Mouse (Mus musculus) MEL (cell line): ENCODE measurements around the gene Eaf1.

ENCODE experiments used
- BHLHE40 ChIP-seq: IDR thresholded peaks from 2 replicates; pipeline ENCODE4 v1.6.1; 2012; ENCODE audit warnings: low read depth, mild to moderate bottlenecking, inconsistent platforms, low read length, improper control_type of control experiment, borderline replicate concordance
- CHD2 ChIP-seq: IDR thresholded peaks from 2 replicates; pipeline ENCODE4 v1.6.1; 2011; ENCODE audit warnings: low read length, improper control_type of control experiment
- CTCF ChIP-seq, 3 experiments: IDR thresholded peaks in 2 of 3; conservative IDR thresholded peaks in 1 of 3; 2 replicates each; pipeline ENCODE4 v1.5.1; 2011 to 2012; ENCODE audit warnings: low read length in 3 of 3, low read depth in 2 of 3, mild to moderate bottlenecking in 2 of 3, improper control_type of control experiment in 1 of 3, inconsistent platforms in 1 of 3, mixed read lengths in 1 of 3, moderate library complexity in 1 of 3; ENCODE audit not compliant: control insufficient read depth in 1 of 3, insufficient read depth in 1 of 3, poor library complexity in 1 of 3, severe bottlenecking in 1 of 3
- ETS1 ChIP-seq: IDR thresholded peaks from 2 replicates; pipeline ENCODE4 v1.6.1; 2012; ENCODE audit warnings: low read depth, mild to moderate bottlenecking, inconsistent platforms, low read length, improper control_type of control experiment, moderate library complexity
- GATA1 ChIP-seq: IDR thresholded peaks from 2 replicates; pipeline ENCODE4 v1.6.1; 2011; ENCODE audit warnings: low read depth, low read length, improper control_type of control experiment
- JUND ChIP-seq: IDR thresholded peaks from 2 replicates; pipeline ENCODE4 v1.6.1; 2011; ENCODE audit warnings: low read depth, mild to moderate bottlenecking, improper control_type of control experiment, low read length
- MAX ChIP-seq: IDR thresholded peaks from 2 replicates; pipeline ENCODE4 v1.6.1; 2011; ENCODE audit warnings: low read length, improper control_type of control experiment
- POLR2A ChIP-seq, 2 experiments: IDR thresholded peaks; 2 replicates each; pipeline ENCODE4 v1.6.1; 2011 to 2012; ENCODE audit warnings: low read length in 2 of 2, mild to moderate bottlenecking in 2 of 2, control low read depth in 1 of 2, improper control_type of control experiment in 1 of 2, low read depth in 1 of 2, moderate library complexity in 1 of 2; ENCODE audit not compliant: control insufficient read depth in 1 of 2, insufficient read depth in 1 of 2, poor library complexity in 1 of 2
- RCOR1 ChIP-seq: IDR thresholded peaks from 2 replicates; pipeline ENCODE4 v1.6.1; 2012; ENCODE audit warnings: low read depth, mild to moderate bottlenecking, inconsistent platforms, low read length, improper control_type of control experiment
- SIN3A ChIP-seq: IDR thresholded peaks from 2 replicates; pipeline ENCODE4 v1.6.1; 2012; ENCODE audit warnings: low read length, improper control_type of control experiment, inconsistent platforms
- TCF12 ChIP-seq: IDR thresholded peaks from 2 replicates; pipeline ENCODE4 v1.6.1; 2014; ENCODE audit warnings: low read depth, mild to moderate bottlenecking, inconsistent platforms, low read length, improper control_type of control experiment, moderate library complexity
- USF2 ChIP-seq, 2 experiments: IDR thresholded peaks; 2 replicates each; pipeline ENCODE4 v1.6.1; 2011 to 2012; ENCODE audit warnings: improper control_type of control experiment in 2 of 2, low read length in 2 of 2, borderline replicate concordance in 1 of 2, inconsistent platforms in 1 of 2, low read depth in 1 of 2, mild to moderate bottlenecking in 1 of 2; ENCODE audit not compliant: insufficient read depth in 1 of 2

DNA sequence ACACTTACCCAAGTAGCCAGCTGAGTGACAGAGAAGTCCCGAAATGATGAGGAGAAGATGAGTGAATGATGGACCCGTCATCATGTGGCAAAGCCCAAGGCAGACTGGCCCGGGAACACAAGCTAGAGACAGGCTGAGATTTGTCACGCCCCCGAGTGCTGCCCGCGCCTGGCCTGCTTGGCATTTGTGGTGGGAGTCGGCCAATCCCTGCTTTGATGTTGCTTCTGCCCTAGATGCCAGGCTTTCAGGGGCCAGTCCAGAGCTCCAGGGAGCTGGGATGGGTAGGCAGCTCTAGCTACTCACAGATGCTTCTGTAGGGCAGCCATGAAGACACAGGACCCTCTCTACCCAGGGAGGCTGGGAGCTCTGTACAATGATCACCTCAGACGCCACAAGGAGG, 63.6 kb downstream of the Eaf1 start:
- TF ChIP-seq CHD2 (no peak), POLR2A (IDR thresholded peaks at IDR 0.05; ENCODE audit: control insufficient read depth in 1 of 2, insufficient read depth in 1 of 2, low read depth in 1 of 2, low read length in 2 of 2, poor library complexity in 1 of 2) (no peak), SIN3A (no peak), RCOR1 (no peak), JUND (no peak), TCF12 (no peak), MAX (no peak), BHLHE40 (no peak), GATA1 (no peak), CTCF (IDR thresholded peaks at IDR 0.05 in 2 of 3, conservative IDR thresholded peaks at IDR 0.05 in 1 of 3; ENCODE audit: control insufficient read depth in 1 of 3, insufficient read depth in 1 of 3, low read depth in 2 of 3, low read length in 3 of 3, poor library complexity in 1 of 3, severe bottlenecking in 1 of 3) (no peak), USF2 (IDR thresholded peaks at IDR 0.05; ENCODE audit: borderline replicate concordance in 1 of 2, insufficient read depth in 1 of 2, low read depth in 1 of 2, low read length in 2 of 2) (no peak), ETS1 (no peak)
